Mouse (Mus musculus): Measurements from ENCODE around the gene Irf2bp1. TPM values are rescaled to one million over a fixed set of nuclear protein-coding genes. Genes with fewer than 3 reads are reported as not detected.

Irf2bp1 gene
- polyA plus RNA-seq, 1 experiment from 2014 or later: 27.0 TPM

DNA sequence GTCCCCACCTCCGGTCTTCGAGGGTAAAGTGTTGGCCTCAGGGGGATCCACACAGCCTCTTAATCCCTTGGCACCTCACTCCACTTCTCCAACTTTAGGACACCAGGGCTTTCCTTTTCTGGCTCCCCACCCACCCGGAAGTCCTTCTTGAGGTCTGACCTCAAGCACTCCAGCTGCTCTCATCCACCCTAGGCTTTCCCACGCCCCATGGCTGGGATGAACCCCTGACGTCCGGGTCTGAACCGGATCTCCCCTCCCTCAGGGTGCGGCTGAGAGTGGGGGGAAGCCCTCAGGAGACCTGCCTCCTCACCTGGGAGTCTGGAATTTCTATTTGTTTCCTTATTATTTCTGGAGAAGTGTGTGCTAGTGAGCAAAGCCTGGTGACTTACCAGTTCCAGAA, 17.2 kb downstream of the Irf2bp1 start:
- H3K36me3 ChIP-seq: no peaks in the 10 kb centered on the region
- 15% methylated on average over 8 of the region's 8 CpGs for WGBS
- H3K27ac ChIP-seq: no peak overlapping the region
- peaks cover 42% of the 10 kb centered on the region for H3K27me3 ChIP-seq (ENCODE audit: insufficient read depth, poor library complexity, severe bottlenecking)
- H3K9me3 ChIP-seq: no peaks in the 10 kb centered on the region
- DNase-seq (ENCODE audit: low spot score): no peak
- peaks cover 25% of the 10 kb centered on the region for H3K4me1 ChIP-seq
- H3K4me3 ChIP-seq: no peak overlapping the region

DNA sequence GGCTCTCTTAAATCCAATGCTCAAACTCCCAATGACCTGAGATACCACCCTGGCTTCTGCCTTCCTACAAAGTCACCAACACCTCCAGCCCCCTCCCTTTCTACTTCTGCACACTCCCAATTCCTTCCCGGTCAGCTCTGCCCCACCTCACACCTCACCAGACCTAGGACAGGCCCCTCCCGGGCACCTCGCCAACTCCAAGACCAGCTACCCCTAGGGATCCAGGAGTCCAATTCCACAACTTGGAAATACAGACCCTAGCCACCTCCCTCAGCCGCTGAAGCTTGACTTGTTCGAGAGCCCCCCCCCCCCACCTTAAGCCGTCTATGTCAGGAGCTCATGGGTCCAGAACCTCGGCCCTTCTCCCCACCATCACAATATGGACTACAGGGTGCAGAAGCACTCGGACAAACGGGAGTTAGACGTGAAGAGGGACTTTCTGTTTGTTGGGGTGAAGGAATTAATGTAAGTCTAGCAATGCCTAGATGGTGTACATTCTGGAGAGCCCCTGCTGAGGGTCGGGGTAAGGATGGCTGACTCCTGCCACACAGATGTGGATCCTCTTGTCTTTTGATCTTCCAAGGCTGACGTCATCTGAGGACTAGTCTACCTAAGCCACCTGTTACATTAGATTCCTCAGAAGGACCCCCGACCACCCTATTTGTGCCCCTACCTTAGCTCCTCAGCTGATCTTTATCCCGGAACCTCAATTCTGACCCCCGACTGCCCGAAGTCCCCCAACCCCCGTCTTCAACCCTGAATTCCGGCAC, 18.5 kb downstream of the Irf2bp1 start:
- peak overlapping the region; percentile 12; the same call in 1 of the 2 replicates for H3K4me3 ChIP-seq
- no peaks in the 10 kb centered on the region for H3K9me3 ChIP-seq
- peaks cover 29% of the 10 kb centered on the region for H3K4me1 ChIP-seq
- no peak overlapping the region for H3K27ac ChIP-seq
- no peaks in the 10 kb centered on the region for H3K36me3 ChIP-seq
- no peak for DNase-seq (ENCODE audit: low spot score)
- 57% methylated on average over 18 of the region's 18 CpGs for whole genome bisulfite sequencing
- peaks cover 42% of the 10 kb centered on the region for H3K27me3 ChIP-seq (ENCODE audit: insufficient read depth, poor library complexity, severe bottlenecking)

DNA sequence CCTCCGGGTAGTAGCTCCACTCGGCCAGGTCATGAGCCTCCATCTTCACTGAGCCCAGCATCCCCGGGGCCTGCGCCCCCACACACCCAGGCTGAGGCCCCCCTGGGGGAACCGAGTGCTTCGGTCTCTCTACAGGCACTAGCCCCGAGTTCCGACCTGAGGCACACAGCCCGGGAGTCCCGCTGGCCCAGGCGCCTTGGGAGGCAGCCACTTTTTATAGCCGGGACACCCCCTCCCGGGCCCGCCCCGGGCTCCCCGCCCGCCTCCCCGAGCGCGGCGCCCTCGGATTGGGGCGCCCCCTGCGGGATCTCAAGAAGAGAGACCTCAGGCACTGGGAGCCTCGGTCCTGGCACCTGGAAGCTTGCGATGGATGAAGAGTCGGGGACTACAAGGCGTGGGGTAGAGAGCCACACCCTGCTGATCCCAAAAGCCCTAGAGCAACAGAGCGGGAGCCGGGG, 19.5 kb downstream of the Irf2bp1 start, which contains the start of gene Foxa3:
Gene Foxa3, minus strand, starts transcription at position 182 of the 458 bp plus-strand sequence.
- 4% methylated on average over 30 of the region's 30 CpGs for WGBS
- DNase-seq (ENCODE audit: low spot score): no peak

DNA sequence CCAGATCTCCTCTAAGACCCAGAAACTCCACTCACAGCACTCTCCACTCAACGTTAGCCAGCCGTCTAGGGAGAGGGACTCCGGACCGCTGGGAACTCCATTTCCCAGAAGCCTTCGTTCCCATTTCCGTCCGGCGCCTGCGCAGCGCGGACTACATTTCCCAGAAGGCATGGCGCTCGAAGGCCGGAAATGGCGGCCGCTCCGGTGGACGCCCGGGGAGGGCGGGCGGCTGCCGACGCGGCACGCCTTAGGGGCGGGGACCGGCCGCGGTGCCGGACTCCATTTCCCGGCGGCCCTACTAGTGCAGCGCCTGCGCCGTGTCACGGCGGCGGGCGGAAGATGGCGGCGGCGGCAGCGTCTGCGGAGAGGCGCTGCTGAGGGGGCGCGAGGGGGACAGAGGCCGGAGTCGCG, 20.3 kb downstream of the Irf2bp1 start, which contains the start of gene Sympk:
Gene Sympk, plus strand, starts transcription at position 282 of the 411 bp plus-strand sequence.
- Histone ChIP-seq H3K27ac (peak within 1 kb of the TSS; percentile 95), H3K4me1 (peaks cover 29% of the 10 kb centered on the region), H3K27me3 (ENCODE audit: insufficient read depth, poor library complexity, severe bottlenecking) (peaks cover 42% of the 10 kb centered on the region), H3K4me3 (peak within 1 kb of the TSS; percentile 95), H3K36me3 (peaks cover 6% of the 10 kb centered on the region), H3K9me3 (no peaks in the 10 kb centered on the region)
- DNase-seq (ENCODE audit: low spot score): peak; percentile 97
- under 1% methylated on average over 47 of the region's 50 CpGs for WGBS

More for the DNA sequence above, 19.5 kb downstream of the Irf2bp1 start, which contains the start of gene Foxa3:
- Histone ChIP-seq H3K4me3 (peak within 1 kb of the TSS; percentile 95), H3K27ac (peak within 1 kb of the TSS; percentile 95), H3K4me1 (peaks cover 29% of the 10 kb centered on the region), H3K36me3 (no peaks in the 10 kb centered on the region), H3K27me3 (ENCODE audit: insufficient read depth, poor library complexity, severe bottlenecking) (peaks cover 42% of the 10 kb centered on the region), H3K9me3 (no peaks in the 10 kb centered on the region)

DNA sequence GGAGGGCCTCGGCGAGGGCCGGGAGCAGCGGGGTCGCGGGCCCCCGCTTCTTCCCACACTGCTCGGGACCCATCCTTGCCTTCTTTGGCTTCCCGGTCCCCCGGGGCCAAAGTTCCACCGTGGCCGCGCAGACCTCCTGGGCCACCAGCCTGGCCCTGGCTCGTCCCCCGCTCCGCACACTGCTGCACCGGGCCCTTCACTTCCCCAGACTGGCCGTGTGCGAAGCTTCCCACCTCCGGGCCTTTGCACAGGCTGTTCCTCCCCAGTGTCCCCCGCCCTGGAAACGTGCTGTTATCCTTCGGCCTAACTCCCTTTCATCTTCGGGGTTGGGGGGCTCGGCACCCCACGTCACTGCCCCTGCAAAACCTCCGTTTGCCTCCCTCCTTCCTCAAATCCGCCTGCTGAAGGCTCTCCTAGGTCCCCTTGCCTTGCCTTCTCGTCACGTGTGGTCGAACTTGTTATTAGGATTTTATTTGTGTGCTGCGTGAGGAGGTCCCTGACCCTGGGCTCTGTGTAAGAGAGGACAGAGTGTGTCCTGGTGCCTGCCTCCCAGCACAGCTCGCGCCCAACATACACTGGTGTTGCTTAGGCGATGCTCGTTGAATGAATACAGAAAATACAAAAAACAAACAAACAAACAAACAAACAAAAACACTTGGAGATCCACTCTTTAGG, 20.9 kb downstream of the Irf2bp1 start:
- Histone ChIP-seq H3K27me3 (ENCODE audit: insufficient read depth, poor library complexity, severe bottlenecking) (peaks cover 42% of the 10 kb centered on the region), H3K4me1 (peaks cover 29% of the 10 kb centered on the region), H3K27ac (peak overlapping the region; percentile 95), H3K4me3 (peak overlapping the region; percentile 95), H3K9me3 (no peaks in the 10 kb centered on the region), H3K36me3 (peaks cover 12% of the 10 kb centered on the region)
- no peak for DNase-seq (ENCODE audit: low spot score)
- 2% methylated on average over 28 of the region's 36 CpGs for WGBS

DNA sequence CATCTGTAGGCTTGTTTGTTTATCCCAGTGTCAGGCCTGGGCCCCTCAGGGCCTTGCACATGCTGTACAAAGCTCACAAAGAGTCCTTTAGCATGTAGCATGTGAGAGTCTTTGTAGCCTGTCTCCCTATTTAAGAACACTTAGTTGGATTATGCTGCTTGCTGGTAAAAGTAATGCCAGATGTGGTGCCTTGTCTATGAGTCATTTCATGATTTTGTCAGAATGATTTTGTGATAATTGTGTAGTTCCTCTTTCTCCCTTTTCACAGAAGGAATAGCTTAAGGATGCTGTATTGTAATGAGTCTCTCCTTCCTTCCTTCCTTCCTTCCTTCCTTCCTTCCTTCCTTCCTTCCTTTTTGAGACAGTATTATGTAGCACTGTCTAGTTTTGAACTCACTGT, 24.2 kb downstream of the Irf2bp1 start:
- Histone ChIP-seq H3K36me3 (peaks cover 44% of the 10 kb centered on the region), H3K4me3 (no peak overlapping the region), H3K27me3 (ENCODE audit: insufficient read depth, poor library complexity, severe bottlenecking) (peaks cover 9% of the 10 kb centered on the region), H3K27ac (no peak overlapping the region), H3K4me1 (peaks cover 24% of the 10 kb centered on the region), H3K9me3 (no peaks in the 10 kb centered on the region)
- DNase-seq (ENCODE audit: low spot score): no peak

DNA sequence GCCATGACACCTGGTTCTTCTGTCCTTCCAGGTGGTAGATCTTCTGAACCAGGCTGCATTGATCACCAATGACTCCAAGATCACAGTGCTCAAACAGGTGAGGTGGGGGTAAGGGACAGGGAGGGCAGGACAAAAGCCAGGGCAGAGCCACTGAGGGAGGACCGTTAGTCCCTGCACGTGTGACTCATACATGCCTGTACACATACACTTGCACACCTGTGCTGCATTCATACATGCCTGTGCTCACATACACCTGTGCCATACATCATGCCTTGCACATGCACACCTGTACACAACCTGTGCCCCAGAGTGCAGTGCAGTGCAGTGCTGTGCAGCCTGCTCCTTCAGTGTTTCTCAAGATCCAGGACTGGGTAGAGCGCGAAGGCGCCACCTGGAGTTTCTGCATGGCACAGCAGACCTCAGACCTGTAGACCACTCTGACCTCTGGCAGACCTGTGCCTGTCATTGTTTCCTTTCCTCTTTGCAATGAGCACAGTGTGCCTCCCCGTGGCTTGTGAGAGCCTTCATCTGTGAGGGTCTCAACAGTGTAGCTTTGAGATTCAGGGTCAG, 25.3 kb downstream of the Irf2bp1 start:
- Histone ChIP-seq H3K36me3 (peaks cover 55% of the 10 kb centered on the region), H3K4me1 (peaks cover 16% of the 10 kb centered on the region), H3K27ac (no peak overlapping the region), H3K27me3 (ENCODE audit: insufficient read depth, poor library complexity, severe bottlenecking) (no peaks in the 10 kb centered on the region), H3K4me3 (0 out of 2 replicates have a peak overlapping the region, but pooled peaks have one; percentile 2), H3K9me3 (no peaks in the 10 kb centered on the region)
- DNase-seq (ENCODE audit: low spot score): no peak
- 62% methylated on average over 6 of the region's 6 CpGs for WGBS

DNA sequence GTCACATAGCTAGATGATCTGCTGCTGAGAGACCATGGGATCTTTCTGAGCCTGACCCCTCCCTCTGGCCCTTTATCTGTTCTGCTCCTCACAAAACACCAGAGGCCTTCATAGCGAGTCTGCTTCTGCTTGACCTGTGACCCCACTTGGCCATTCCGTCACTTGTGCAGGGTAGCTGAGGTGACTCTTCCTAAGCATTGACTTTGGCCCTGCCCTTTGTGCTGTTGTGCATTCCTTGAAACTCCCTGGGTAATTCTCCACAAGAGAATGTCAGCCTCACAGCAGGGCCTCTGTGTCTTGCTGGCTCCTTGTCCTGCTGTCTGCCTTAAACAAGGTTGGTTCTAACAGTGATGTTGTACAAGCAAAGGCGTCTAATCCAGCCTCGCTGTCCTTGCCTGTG, 27.8 kb downstream of the Irf2bp1 start:
- Histone ChIP-seq H3K27ac (no peak overlapping the region), H3K4me3 (no peak overlapping the region), H3K36me3 (peaks cover 80% of the 10 kb centered on the region), H3K27me3 (ENCODE audit: insufficient read depth, poor library complexity, severe bottlenecking) (no peaks in the 10 kb centered on the region), H3K4me1 (no peaks in the 10 kb centered on the region), H3K9me3 (no peaks in the 10 kb centered on the region)
- WGBS: 56% methylated on average over 4 of the region's 4 CpGs
- DNase-seq (ENCODE audit: low spot score): no peak

DNA sequence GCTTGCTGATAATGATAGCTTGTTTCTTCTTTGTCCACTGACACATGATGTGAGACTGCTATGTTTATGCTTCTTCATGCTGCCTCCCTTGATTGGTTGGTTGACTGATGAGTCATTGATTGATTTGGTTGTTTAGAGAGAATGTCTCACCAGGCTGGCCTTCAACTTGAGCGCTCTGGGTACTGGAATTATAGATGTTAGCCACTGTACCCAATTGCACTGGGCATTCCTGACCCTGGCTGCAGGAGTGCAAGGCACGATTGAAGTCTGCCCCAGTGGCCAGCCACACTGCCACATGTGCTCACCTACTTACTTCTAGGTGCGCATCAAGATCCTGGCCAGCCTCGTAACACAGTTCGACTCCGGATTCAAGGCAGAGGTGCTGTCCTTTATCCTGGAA, 40.8 kb downstream of the Irf2bp1 start:
- Histone ChIP-seq H3K27ac (no peak overlapping the region), H3K9me3 (no peaks in the 10 kb centered on the region), H3K27me3 (ENCODE audit: insufficient read depth, poor library complexity, severe bottlenecking) (no peaks in the 10 kb centered on the region), H3K4me3 (no peak overlapping the region), H3K36me3 (peaks cover 99% of the 10 kb centered on the region), H3K4me1 (no peaks in the 10 kb centered on the region)
- no peak for DNase-seq (ENCODE audit: low spot score)
- WGBS: 93% methylated on average over 6 of the region's 6 CpGs

DNA sequence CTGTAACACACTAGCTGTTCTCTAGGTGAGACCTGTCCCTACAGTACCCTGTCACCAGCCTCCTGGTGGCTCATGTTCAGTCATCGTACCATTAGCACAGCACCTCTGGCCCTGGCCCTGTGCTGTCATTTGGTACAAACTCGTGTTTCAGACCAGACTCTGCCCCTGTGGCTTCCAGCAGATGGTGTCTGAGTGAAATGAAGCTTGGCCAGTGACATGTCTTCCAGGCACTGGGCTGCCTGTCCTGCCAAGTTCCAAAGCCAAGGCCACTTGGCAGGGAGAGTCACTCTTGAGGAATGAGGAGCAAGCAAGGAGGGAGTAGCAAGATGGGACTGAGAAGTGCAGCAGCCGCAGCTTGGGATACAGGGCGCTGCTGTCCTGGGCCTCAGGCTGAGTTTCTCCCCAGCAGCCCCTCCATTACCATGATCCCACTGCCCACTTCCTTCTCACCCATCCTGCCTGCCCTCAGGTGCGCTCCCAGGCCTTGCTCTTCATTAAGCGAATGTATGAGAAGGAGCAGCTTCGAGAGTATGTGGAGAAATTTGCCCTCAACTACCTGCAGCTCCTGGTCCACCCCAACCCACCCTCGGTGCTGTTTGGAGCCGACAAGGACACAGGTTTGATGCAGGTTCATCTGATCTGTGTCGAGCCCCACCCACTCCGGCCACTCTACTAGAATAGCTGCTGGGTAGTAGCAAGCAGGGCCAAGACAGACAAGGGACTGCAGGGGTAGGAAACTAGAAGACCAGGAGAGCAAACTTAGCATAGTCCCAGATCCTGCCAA, 42.6 kb downstream of the Irf2bp1 start:
- no peaks in the 10 kb centered on the region for H3K27me3 ChIP-seq (ENCODE audit: insufficient read depth, poor library complexity, severe bottlenecking)
- H3K9me3 ChIP-seq: no peaks in the 10 kb centered on the region
- peaks cover 99% of the 10 kb centered on the region for H3K36me3 ChIP-seq
- DNase-seq (ENCODE audit: low spot score): no peak
- no peak overlapping the region for H3K27ac ChIP-seq
- WGBS: 91% methylated on average over 11 of the region's 11 CpGs
- H3K4me3 ChIP-seq: no peak overlapping the region
- H3K4me1 ChIP-seq: no peaks in the 10 kb centered on the region

DNA sequence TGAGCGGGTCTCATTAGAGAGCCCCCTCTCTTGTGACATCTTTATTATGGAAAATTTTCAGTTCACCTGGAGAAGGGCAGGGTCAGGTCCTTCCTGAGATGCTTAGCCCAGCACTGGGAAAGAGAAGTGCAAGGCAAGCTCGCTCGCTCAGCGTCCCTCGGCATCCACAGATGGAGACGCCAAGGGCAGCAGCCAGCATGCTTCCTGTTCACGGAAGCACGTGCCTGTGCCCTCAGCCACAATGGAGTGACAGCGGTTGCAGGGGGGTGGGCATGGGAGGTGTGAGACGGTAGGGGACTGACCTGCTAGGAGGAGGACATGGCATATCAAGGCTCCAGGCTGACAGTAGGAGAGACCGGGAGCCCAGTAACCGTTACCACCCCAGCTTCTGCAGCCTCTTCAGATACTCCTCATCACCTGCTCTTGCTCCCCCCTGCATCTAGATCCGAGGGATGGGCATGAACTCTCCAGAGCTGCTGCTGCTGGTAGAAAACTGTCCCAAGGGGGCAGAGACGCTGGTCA, 44.2 kb downstream of the Irf2bp1 start:
- Histone ChIP-seq H3K4me3 (no peak overlapping the region), H3K36me3 (peaks cover 97% of the 10 kb centered on the region), H3K4me1 (no peaks in the 10 kb centered on the region), H3K9me3 (no peaks in the 10 kb centered on the region), H3K27me3 (ENCODE audit: insufficient read depth, poor library complexity, severe bottlenecking) (no peaks in the 10 kb centered on the region), H3K27ac (no peak overlapping the region)
- no peak for DNase-seq (ENCODE audit: low spot score)
- WGBS: 87% methylated on average over 14 of the region's 14 CpGs

DNA sequence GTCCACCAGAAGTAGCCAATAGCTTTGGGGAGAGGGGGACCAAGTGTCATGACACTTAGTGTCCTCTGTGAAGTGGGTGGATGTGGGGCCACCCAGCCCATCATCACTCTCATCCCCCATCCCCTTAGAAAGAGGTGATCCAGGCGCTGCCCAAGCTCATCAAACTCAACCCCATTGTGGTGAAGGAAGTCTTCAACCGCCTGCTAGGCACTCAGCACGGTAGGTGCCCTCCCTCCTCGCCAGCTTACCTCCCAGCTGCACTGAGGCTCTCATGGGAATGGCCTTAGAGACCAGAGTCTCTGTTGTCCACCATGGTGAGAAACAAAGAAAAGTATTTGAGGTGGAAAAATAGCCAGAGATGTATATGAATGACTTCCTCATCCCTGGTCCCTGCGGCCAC, 45.4 kb downstream of the Irf2bp1 start:
- H3K27me3 ChIP-seq (ENCODE audit: insufficient read depth, poor library complexity, severe bottlenecking): no peaks in the 10 kb centered on the region
- no peak for DNase-seq (ENCODE audit: low spot score)
- H3K9me3 ChIP-seq: no peaks in the 10 kb centered on the region
- peaks cover 6% of the 10 kb centered on the region for H3K4me1 ChIP-seq
- peaks cover 95% of the 10 kb centered on the region for H3K36me3 ChIP-seq
- WGBS: 90% methylated on average over 5 of the region's 5 CpGs
- no peak overlapping the region for H3K27ac ChIP-seq
- H3K4me3 ChIP-seq: no peak overlapping the region
